Mouse (Mus musculus): ENCODE measurements around the gene Spats2l.

- TF ChIP-seq TCF3 (IDR thresholded peaks at IDR 0.05; ENCODE audit: insufficient read length, low read depth) (no peak), MYOD1 (IDR thresholded peaks at IDR 0.05; ENCODE audit: control insufficient read depth in 1 of 3, insufficient read length in 2 of 3, low read depth in 2 of 3) (no peak), USF1 (IDR thresholded peaks at IDR 0.05; ENCODE audit: low read depth) (no peak), TCF12 (IDR thresholded peaks at IDR 0.05; ENCODE audit: insufficient read depth, poor library complexity, severe bottlenecking) (no peak), POLR2A (IDR thresholded peaks at IDR 0.05; ENCODE audit: insufficient read length, low read depth) (no peak), REST (IDR thresholded peaks at IDR 0.05; ENCODE audit: insufficient read depth, insufficient read length) (no peak), POLR2AphosphoS2 (IDR thresholded peaks at IDR 0.05; ENCODE audit: insufficient read length, low read depth) (no peak), MAX (IDR thresholded peaks at IDR 0.05; ENCODE audit: low read depth) (no peak), MYOG (IDR thresholded peaks at IDR 0.05; ENCODE audit: control insufficient read depth in 1 of 3, insufficient read depth in 1 of 3, insufficient read length in 2 of 3, low read depth in 2 of 3) (no peak), SRF (IDR thresholded peaks at IDR 0.05; ENCODE audit: control insufficient read depth, insufficient read length, low read depth) (no peak), CEBPB (IDR thresholded peaks at IDR 0.05; ENCODE audit: insufficient read depth, poor library complexity, severe bottlenecking) (no peak), E2F4 (IDR thresholded peaks at IDR 0.05; ENCODE audit: insufficient read depth) (no peak)
Measured at GRCm38 (mm10) chr1:57890259-57890902, 116.4 kb downstream of the Spats2l start.
